Mouse (Mus musculus): ENCODE results near the gene Col25a1. TPM values are rescaled to one million over a fixed set of nuclear protein-coding genes. Genes with fewer than 3 reads are reported as not detected.

Col25a1 gene
- polyA plus RNA-seq, 2 experiments: 0.94 to 1.1 TPM

- WGBS (ENCODE audit: insufficient replicate concordance): 75% methylated on average over 3 of the region's 3 CpGs
- no peak for ATAC-seq (ENCODE audit: insufficient read depth)
Measured at GRCm38 (mm10) chr3:130216646-130217045, 85.3 kb downstream of the Col25a1 start.

DNA sequence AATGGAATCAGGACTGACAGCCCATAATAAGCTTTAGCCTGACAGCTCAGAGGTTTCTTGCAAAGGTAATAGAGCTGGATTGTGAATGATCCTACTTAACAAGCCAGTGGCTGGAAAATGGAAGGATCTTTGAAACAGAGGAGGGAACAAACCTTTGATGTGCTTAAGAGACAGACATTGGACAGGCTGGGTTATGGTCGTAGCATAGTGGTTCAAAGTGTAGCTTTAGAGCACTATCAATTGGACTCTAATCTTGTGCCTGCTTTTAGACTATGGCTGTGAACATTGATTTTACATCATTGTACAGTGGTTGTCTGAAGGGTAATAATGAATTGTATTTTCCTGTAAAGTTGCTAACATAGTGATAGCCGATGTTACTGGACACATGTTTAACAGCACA lies 86.4 kb downstream of the Col25a1 start:
- no peak overlapping the region for H3K9ac ChIP-seq (replicated peaks)
- no peak for DNase-seq (ENCODE audit: low read depth in 3 of 3, low spot score in 3 of 3)
- no peak for TF ChIP-seq CTCF (IDR thresholded peaks at IDR 0.05; ENCODE audit: low read depth)
- TF ChIP-seq EP300 (IDR thresholded peaks at IDR 0.05; ENCODE audit: low read depth): no peak
- no peaks in the 10 kb centered on the region for H3K27me3 ChIP-seq (ENCODE audit: control insufficient read depth, insufficient read depth, low read length)
- 64% methylated on average over 2 of the region's 2 CpGs for WGBS (ENCODE audit: insufficient replicate concordance)
- H3K4me3 ChIP-seq (ENCODE audit: insufficient read depth in 1 of 2, low read depth in 2 of 2, low read length in 2 of 2): no peak overlapping the region
- no peaks in the 10 kb centered on the region for H3K9me3 ChIP-seq (ENCODE audit: control insufficient read depth, low read length)
- no peaks in the 10 kb centered on the region for H3K4me1 ChIP-seq (replicated peaks; ENCODE audit: control insufficient read depth in 2 of 2, insufficient read depth in 2 of 2, low read length in 1 of 2)
- H3K27ac ChIP-seq: no peak overlapping the region
- H3K36me3 ChIP-seq (replicated peaks; ENCODE audit: control insufficient read depth, insufficient read depth, low read depth): no peaks in the 10 kb centered on the region
- no peak for ATAC-seq (ENCODE audit: insufficient read depth)
- H3K4me2 ChIP-seq (ENCODE audit: low read depth): no peak overlapping the region

More at GRCm38 (mm10) chr3:130216646-130217045, 85.3 kb downstream of the Col25a1 start:
- Histone ChIP-seq H3K27me3 (ENCODE audit: control insufficient read depth, insufficient read depth, low read length) (no peaks in the 10 kb centered on the region), H3K4me1 (replicated peaks; ENCODE audit: control insufficient read depth in 2 of 2, insufficient read depth in 2 of 2, low read length in 1 of 2) (no peaks in the 10 kb centered on the region), H3K4me2 (ENCODE audit: low read depth) (no peak overlapping the region), H3K27ac (no peak overlapping the region), H3K9ac (replicated peaks) (no peak overlapping the region), H3K4me3 (ENCODE audit: insufficient read depth in 1 of 2, low read depth in 2 of 2, low read length in 2 of 2) (no peak overlapping the region), H3K9me3 (ENCODE audit: control insufficient read depth, low read length) (no peaks in the 10 kb centered on the region), H3K36me3 (replicated peaks; ENCODE audit: control insufficient read depth, insufficient read depth, low read depth) (no peaks in the 10 kb centered on the region)
- TF ChIP-seq EP300 (IDR thresholded peaks at IDR 0.05; ENCODE audit: low read depth) (no peak), CTCF (IDR thresholded peaks at IDR 0.05; ENCODE audit: low read depth) (no peak)
- no peak for DNase-seq (ENCODE audit: low read depth in 3 of 3, low spot score in 3 of 3)

DNA sequence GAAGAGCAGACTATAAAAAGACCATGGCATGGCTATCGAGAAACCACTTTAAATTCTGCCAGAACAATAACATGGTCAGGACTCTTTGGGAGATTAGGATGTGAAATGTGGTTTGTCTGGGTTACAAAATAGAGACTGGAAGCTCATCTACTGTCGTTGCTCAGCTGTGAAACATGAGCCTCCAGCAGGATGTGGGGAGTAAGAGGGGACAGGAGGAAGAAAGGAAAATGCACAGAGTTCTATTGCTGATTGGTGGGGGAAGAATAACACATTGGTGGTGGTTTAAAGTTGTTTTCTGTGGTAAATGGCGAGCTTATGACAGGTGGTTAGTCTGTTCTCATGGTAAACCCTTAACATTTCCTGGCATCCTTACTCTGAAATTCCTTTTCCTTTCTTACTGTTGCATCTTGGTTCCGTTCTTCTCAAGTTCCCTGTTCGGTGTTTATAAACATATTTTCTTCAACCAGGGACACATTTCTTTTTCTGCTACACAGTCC lies 87.0 kb downstream of the Col25a1 start:
- H3K27me3 ChIP-seq (ENCODE audit: control insufficient read depth, insufficient read depth, low read length): no peaks in the 10 kb centered on the region
- DNase-seq (ENCODE audit: low read depth in 3 of 3, low spot score in 3 of 3) (no peak), ATAC-seq (ENCODE audit: insufficient read depth) (no peak)
- H3K4me3 ChIP-seq (ENCODE audit: insufficient read depth in 1 of 2, low read depth in 2 of 2, low read length in 2 of 2): no peak overlapping the region
- H3K27ac ChIP-seq: no peak overlapping the region
- no peaks in the 10 kb centered on the region for H3K9me3 ChIP-seq (ENCODE audit: control insufficient read depth, low read length)
- H3K36me3 ChIP-seq (replicated peaks; ENCODE audit: control insufficient read depth, insufficient read depth, low read depth): no peaks in the 10 kb centered on the region
- no peak overlapping the region for H3K9ac ChIP-seq (replicated peaks)
- 29% methylated on average over 5 of the region's 5 CpGs for WGBS (ENCODE audit: insufficient replicate concordance)
- no peaks in the 10 kb centered on the region for H3K4me1 ChIP-seq (replicated peaks; ENCODE audit: control insufficient read depth in 2 of 2, insufficient read depth in 2 of 2, low read length in 1 of 2)
- no peak overlapping the region for H3K4me2 ChIP-seq (ENCODE audit: low read depth)
- no peak for TF ChIP-seq CTCF (IDR thresholded peaks at IDR 0.05; ENCODE audit: low read depth)
- TF ChIP-seq EP300 (IDR thresholded peaks at IDR 0.05; ENCODE audit: low read depth): no peak

GRCm38 (mm10) chr3:130220811-130221210 lies 89.5 kb downstream of the Col25a1 start:
- TF ChIP-seq CTCF (IDR thresholded peaks at IDR 0.05; ENCODE audit: low read depth) (no peak), EP300 (IDR thresholded peaks at IDR 0.05; ENCODE audit: low read depth) (no peak)
- ATAC-seq (ENCODE audit: insufficient read depth) (no peak), DNase-seq (ENCODE audit: low read depth in 3 of 3, low spot score in 3 of 3) (no peak)
- H3K4me1 ChIP-seq (replicated peaks; ENCODE audit: control insufficient read depth in 2 of 2, insufficient read depth in 2 of 2, low read length in 1 of 2): no peaks in the 10 kb centered on the region
- no peak overlapping the region for H3K4me3 ChIP-seq (ENCODE audit: insufficient read depth in 1 of 2, low read depth in 2 of 2, low read length in 2 of 2)
- no peak overlapping the region for H3K27ac ChIP-seq
- no peak overlapping the region for H3K9ac ChIP-seq (replicated peaks)
- no peaks in the 10 kb centered on the region for H3K9me3 ChIP-seq (ENCODE audit: control insufficient read depth, low read length)
- H3K4me2 ChIP-seq (ENCODE audit: low read depth): no peak overlapping the region
- 78% methylated on average over 3 of the region's 3 CpGs for WGBS (ENCODE audit: insufficient replicate concordance)
- H3K27me3 ChIP-seq (ENCODE audit: control insufficient read depth, insufficient read depth, low read length): no peaks in the 10 kb centered on the region
- H3K36me3 ChIP-seq (replicated peaks; ENCODE audit: control insufficient read depth, insufficient read depth, low read depth): no peaks in the 10 kb centered on the region

GRCm38 (mm10) chr3:130228186-130228585 lies 96.9 kb downstream of the Col25a1 start:
- TF ChIP-seq CTCF (IDR thresholded peaks at IDR 0.05; ENCODE audit: low read depth) (no peak), EP300 (IDR thresholded peaks at IDR 0.05; ENCODE audit: low read depth) (no peak)

More at GRCm38 (mm10) chr3:130228186-130228585, 96.9 kb downstream of the Col25a1 start:
- 73% methylated on average over 9 of the region's 9 CpGs for WGBS (ENCODE audit: insufficient replicate concordance)
- DNase-seq (ENCODE audit: low read depth in 3 of 3, low spot score in 3 of 3) (no peak), ATAC-seq (ENCODE audit: insufficient read depth) (no peak)
- H3K27ac ChIP-seq: no peak overlapping the region
- no peaks in the 10 kb centered on the region for H3K36me3 ChIP-seq (replicated peaks; ENCODE audit: control insufficient read depth, insufficient read depth, low read depth)
- H3K4me2 ChIP-seq (ENCODE audit: low read depth): no peak overlapping the region
- no peaks in the 10 kb centered on the region for H3K4me1 ChIP-seq (replicated peaks; ENCODE audit: control insufficient read depth in 2 of 2, insufficient read depth in 2 of 2, low read length in 1 of 2)
- no peak overlapping the region for H3K4me3 ChIP-seq (ENCODE audit: insufficient read depth in 1 of 2, low read depth in 2 of 2, low read length in 2 of 2)
- H3K27me3 ChIP-seq (ENCODE audit: control insufficient read depth, insufficient read depth, low read length): no peaks in the 10 kb centered on the region
- H3K9me3 ChIP-seq (ENCODE audit: control insufficient read depth, low read length): no peaks in the 10 kb centered on the region
- H3K9ac ChIP-seq (replicated peaks): no peak overlapping the region

Data from liver, embryonic 14.5 days (tissue).